Mouse (Mus musculus): ENCODE measurements at regions not wholly inside any gene's neighbourhood (a gene's known extent, or its start where the extent isn't known, plus 50 kb on each side); places are given as distances from the start of the nearest gene placed in this dataset.

- H3K79me2 ChIP-seq (ENCODE audit: control insufficient read depth, insufficient read depth, low read length, poor library complexity) = no peaks in the 10 kb centered on the region
- no peaks in the 10 kb centered on the region for H3K9me3 ChIP-seq (replicated peaks; ENCODE audit: insufficient read depth, low read length)
- H3K4me3 ChIP-seq (ENCODE audit: control insufficient read depth in 1 of 2, insufficient read depth in 1 of 2, low read depth in 2 of 2, low read length in 2 of 2) = no peak overlapping the region
- TF ChIP-seq JUND (IDR thresholded peaks at IDR 0.05; ENCODE audit: low read depth, low read length) (no peak), CHD1 (IDR thresholded peaks at IDR 0.05; ENCODE audit: low read depth, low read length) (no peak), SIN3A (IDR thresholded peaks at IDR 0.05; ENCODE audit: low read length) (no peak), CTCF (IDR thresholded peaks at IDR 0.05 in 2 of 3, conservative IDR thresholded peaks at IDR 0.05 in 1 of 3; ENCODE audit: control insufficient read depth in 1 of 3, insufficient read depth in 1 of 3, low read depth in 2 of 3, low read length in 3 of 3, poor library complexity in 1 of 3, severe bottlenecking in 1 of 3) (no peak), UBTF (IDR thresholded peaks at IDR 0.05; ENCODE audit: borderline replicate concordance, insufficient read depth, low read depth, low read length) (no peak)
- no peak overlapping the region for H3K27ac ChIP-seq (ENCODE audit: control insufficient read depth, low read depth, low read length)
- no peaks in the 10 kb centered on the region for H3K36me3 ChIP-seq (ENCODE audit: control insufficient read depth in 1 of 2, insufficient read depth in 2 of 2, low read length in 2 of 2)
- DNase-seq (ENCODE audit: low read depth, low spot score) = no peak
- H3K4me1 ChIP-seq (ENCODE audit: control insufficient read depth in 1 of 2, insufficient read depth in 2 of 2, low read length in 2 of 2) = no peaks in the 10 kb centered on the region
- no peaks in the 10 kb centered on the region; a peak in 1 of 4 replicates for H3K27me3 ChIP-seq (ENCODE audit: control insufficient read depth in 1 of 2, insufficient read depth in 2 of 2, low read length in 2 of 2)
- H3K9ac ChIP-seq (ENCODE audit: control insufficient read depth, low read depth, low read length, poor library complexity, severe bottlenecking) = no peak overlapping the region
Observed at GRCm38 (mm10) chr5:39252206-39252605, 375.6 kb upstream of the Clnk start.

GRCm38 (mm10) chr5:39251021-39251420, 374.4 kb upstream of the Clnk start:
- no peak for TF ChIP-seq SMC3 (IDR thresholded peaks at IDR 0.05; ENCODE audit: low read depth, low read length)
- no peak for TF ChIP-seq MAZ (IDR thresholded peaks at IDR 0.05; ENCODE audit: low read depth, low read length)
- TF ChIP-seq ZC3H11A (IDR thresholded peaks at IDR 0.05; ENCODE audit: low read depth, low read length) = no peak
- TF ChIP-seq POLR2AphosphoS5 (IDR thresholded peaks at IDR 0.05; ENCODE audit: borderline replicate concordance, low read depth, low read length) = no peak
- no peak for TF ChIP-seq USF2 (IDR thresholded peaks at IDR 0.05; ENCODE audit: borderline replicate concordance in 1 of 2, insufficient read depth in 1 of 2, low read depth in 1 of 2, low read length in 2 of 2)
- no peak for TF ChIP-seq UBTF (IDR thresholded peaks at IDR 0.05; ENCODE audit: borderline replicate concordance, insufficient read depth, low read depth, low read length)
- no peak for DNase-seq (ENCODE audit: low read depth, low spot score)
- H3K4me3 ChIP-seq (ENCODE audit: control insufficient read depth in 1 of 2, insufficient read depth in 1 of 2, low read depth in 2 of 2, low read length in 2 of 2) = no peak overlapping the region
- no peak overlapping the region for H3K9ac ChIP-seq (ENCODE audit: control insufficient read depth, low read depth, low read length, poor library complexity, severe bottlenecking)
- no peaks in the 10 kb centered on the region for H3K79me2 ChIP-seq (ENCODE audit: control insufficient read depth, insufficient read depth, low read length, poor library complexity)
- H3K27ac ChIP-seq (ENCODE audit: control insufficient read depth, low read depth, low read length) = no peak overlapping the region
- no peaks in the 10 kb centered on the region; a peak in 1 of 4 replicates for H3K27me3 ChIP-seq (ENCODE audit: control insufficient read depth in 1 of 2, insufficient read depth in 2 of 2, low read length in 2 of 2)
- H3K9me3 ChIP-seq (replicated peaks; ENCODE audit: insufficient read depth, low read length) = no peaks in the 10 kb centered on the region
- no peaks in the 10 kb centered on the region for H3K4me1 ChIP-seq (ENCODE audit: control insufficient read depth in 1 of 2, insufficient read depth in 2 of 2, low read length in 2 of 2)
- H3K36me3 ChIP-seq (ENCODE audit: control insufficient read depth in 1 of 2, insufficient read depth in 2 of 2, low read length in 2 of 2) = no peaks in the 10 kb centered on the region

GRCm38 (mm10) chr5:39219698-39220097, 343.1 kb upstream of the Clnk start:
- no peak for DNase-seq (ENCODE audit: low read depth, low spot score)
- H3K36me3 ChIP-seq (ENCODE audit: control insufficient read depth in 1 of 2, insufficient read depth in 2 of 2, low read length in 2 of 2) = no peaks in the 10 kb centered on the region
- H3K9ac ChIP-seq (ENCODE audit: control insufficient read depth, low read depth, low read length, poor library complexity, severe bottlenecking) = no peak overlapping the region
- TF ChIP-seq EP300 (IDR thresholded peaks at IDR 0.05; ENCODE audit: low read depth in 1 of 2, low read length in 2 of 2) = no peak
- no peak for TF ChIP-seq ZNF384 (IDR thresholded peaks at IDR 0.05; ENCODE audit: low read depth, low read length)
- no peak for TF ChIP-seq ZMIZ1 (IDR thresholded peaks at IDR 0.05; ENCODE audit: low read depth, low read length)
- no peak for TF ChIP-seq USF1 (IDR thresholded peaks at IDR 0.05; ENCODE audit: low read depth, low read length)
- no peak for TF ChIP-seq MAX (IDR thresholded peaks at IDR 0.05; ENCODE audit: low read length)
- no peak for TF ChIP-seq GABPA (IDR thresholded peaks at IDR 0.05; ENCODE audit: low read depth, low read length)
- no peak for TF ChIP-seq GATA1 (IDR thresholded peaks at IDR 0.05; ENCODE audit: low read depth, low read length)
- TF ChIP-seq CTCF (IDR thresholded peaks at IDR 0.05 in 2 of 3, conservative IDR thresholded peaks at IDR 0.05 in 1 of 3; ENCODE audit: control insufficient read depth in 1 of 3, insufficient read depth in 1 of 3, low read depth in 2 of 3, low read length in 3 of 3, poor library complexity in 1 of 3, severe bottlenecking in 1 of 3) = no peak
- TF ChIP-seq CHD2 (IDR thresholded peaks at IDR 0.05; ENCODE audit: low read length) = no peak
- TF ChIP-seq MEF2A (IDR thresholded peaks at IDR 0.05; ENCODE audit: extremely low read depth, insufficient replicate concordance, low read depth, low read length, poor library complexity, severe bottlenecking) = no peak
- TF ChIP-seq SIN3A (IDR thresholded peaks at IDR 0.05; ENCODE audit: low read length) = no peak
- no peak for TF ChIP-seq USF2 (IDR thresholded peaks at IDR 0.05; ENCODE audit: borderline replicate concordance in 1 of 2, insufficient read depth in 1 of 2, low read depth in 1 of 2, low read length in 2 of 2)
- no peak for TF ChIP-seq POLR2AphosphoS5 (IDR thresholded peaks at IDR 0.05; ENCODE audit: borderline replicate concordance, low read depth, low read length)
- TF ChIP-seq KAT2A (conservative IDR thresholded peaks at IDR 0.05; ENCODE audit: low read depth, low read length) = no peak
- no peak for TF ChIP-seq CHD1 (IDR thresholded peaks at IDR 0.05; ENCODE audit: low read depth, low read length)
- TF ChIP-seq MXI1 (IDR thresholded peaks at IDR 0.05; ENCODE audit: low read depth, low read length) = no peak
- H3K9me3 ChIP-seq (replicated peaks; ENCODE audit: insufficient read depth, low read length) = no peaks in the 10 kb centered on the region
- H3K4me1 ChIP-seq (ENCODE audit: control insufficient read depth in 1 of 2, insufficient read depth in 2 of 2, low read length in 2 of 2) = no peaks in the 10 kb centered on the region
- H3K79me2 ChIP-seq (ENCODE audit: control insufficient read depth, insufficient read depth, low read length, poor library complexity) = no peaks in the 10 kb centered on the region
- no peak overlapping the region for H3K27ac ChIP-seq (ENCODE audit: control insufficient read depth, low read depth, low read length)
- H3K4me3 ChIP-seq (ENCODE audit: control insufficient read depth in 1 of 2, insufficient read depth in 1 of 2, low read depth in 2 of 2, low read length in 2 of 2) = no peak overlapping the region
- H3K27me3 ChIP-seq (ENCODE audit: control insufficient read depth in 1 of 2, insufficient read depth in 2 of 2, low read length in 2 of 2) = no peaks in the 10 kb centered on the region
